Mouse (Mus musculus) embryonic facial prominence, embryonic 14.5 days (tissue): Measurements from ENCODE around the gene Tm9sf2. TPM values are rescaled to one million over a fixed set of nuclear protein-coding genes. Genes with fewer than 3 reads are reported as not detected.
A peak's percentile ranks its signal among the peaks of the same experiment; 100 is the strongest.
"Not testable (repeated sequence)": the region's sequence is repeated elsewhere in the genome, so short reads cannot be mapped to it uniquely, and the experiment has no call there.

ENCODE experiments used
- ATAC-seq: fragments of 200-750 bp; cut with Nextera tagmentation; 2 replicates; pipeline ENCODE4 v1.8.0; 2017; ENCODE audit warnings: low read depth, moderate number of reproducible peaks, moderate TSS enrichment
- DNase-seq: peaks from one replicate; pipeline ENCODE4 v3.0.0-alpha.2; 2015; ENCODE audit warnings: low spot score
- H3K27ac ChIP-seq: fragments of 300-500 bp; sonication (generic); replicated peaks from 2 replicates; pipeline ENCODE4 v1.5.1; 2014; ENCODE audit warnings: low read depth, mild to moderate bottlenecking, low read length, moderate library complexity
- H3K27me3 ChIP-seq: fragments of 300-500 bp; sonication (generic); replicated peaks from 2 replicates; pipeline ENCODE4 v1.6.1; 2014; ENCODE audit warnings: low read length; ENCODE audit not compliant: control insufficient read depth, insufficient read depth
- H3K36me3 ChIP-seq: fragments of 300-500 bp; sonication (generic); 2 replicates; pipeline ENCODE4 v1.6.1; 2014; ENCODE audit warnings: low read length, mixed read lengths; ENCODE audit not compliant: control insufficient read depth, insufficient read depth
- H3K4me1 ChIP-seq: fragments of 300-500 bp; sonication (generic); 2 replicates; pipeline ENCODE4 v1.6.1; 2014; ENCODE audit warnings: antibody characterized with exemption, low read length; ENCODE audit not compliant: control insufficient read depth, insufficient read depth
- H3K4me2 ChIP-seq: fragments of 300-500 bp; sonication (generic); 2 replicates; pipeline ENCODE4 v1.6.1; 2014; ENCODE audit warnings: low read depth, mild to moderate bottlenecking, low read length, moderate library complexity, mixed read lengths
- H3K4me3 ChIP-seq: fragments of 300-500 bp; sonication (generic); 2 replicates; pipeline ENCODE4 v1.5.1; 2014; ENCODE audit warnings: low read depth, mild to moderate bottlenecking, low read length
- H3K9ac ChIP-seq: fragments of 300-500 bp; sonication (generic); 2 replicates; pipeline ENCODE4 v1.6.1; 2014; ENCODE audit warnings: low read depth, mild to moderate bottlenecking, low read length, moderate library complexity, mixed read lengths
- H3K9me3 ChIP-seq: fragments of 300-500 bp; sonication (generic); 2 replicates; pipeline ENCODE4 v1.6.1; 2016; ENCODE audit warnings: low read length; ENCODE audit not compliant: control insufficient read depth
- WGBS: fragments of 180-500 bp; shearing (Covaris S2); extraction: QIAGEN DNeasy Blood & Tissue Kit; methylation state at CpG from one replicate; pipeline ENCODE4 v1.1.7; 2014; 5-methylcytosine and 5-hydroxymethylcytosine counted together
- polyA plus RNA-seq: library from polyadenylated mRNA; unstranded; fragments of >200 nt; fragmentation: Nextera tagmentation; extraction: Ambion mirVana; gene quantifications from 2 replicates; pipeline ENCODE4 v1.2.1, GENCODE M21; 2014

The Tm9sf2 gene
- polyA plus RNA-seq = 159 and 176 TPM in 2 replicates

- peak within 1 kb of the TSS; percentile 86 for H3K27ac ChIP-seq
- DNase-seq = peak; percentile 97
- no peaks in the 10 kb centered on the region for H3K27me3 ChIP-seq
- peaks cover 24% of the 10 kb centered on the region for H3K4me1 ChIP-seq
- H3K9ac ChIP-seq = peak within 1 kb of the TSS; percentile 98
- peak within 1 kb of the TSS; percentile 99 for H3K4me3 ChIP-seq
- peak within 1 kb of the TSS; percentile 73 for H3K4me2 ChIP-seq
- H3K36me3 ChIP-seq = 0 out of 2 replicates have a peak, but pooled peaks cover 7% of the 10 kb centered on the region
- no peaks in the 10 kb centered on the region for H3K9me3 ChIP-seq
- WGBS = 1% methylated on average over 47 of the region's 76 CpGs
- peak; percentile 95 for ATAC-seq
Measured at GRCm38 (mm10) chr14:122106822-122107468, at the start of gene Tm9sf2. Gene Tm9sf2 (plus strand): TSS chr14:122107038.

GRCm38 (mm10) chr14:122057941-122058346 is 48.9 kb upstream of the Tm9sf2 start:
- Histone ChIP-seq H3K27me3 (no peaks in the 10 kb centered on the region), H3K9ac (no peak overlapping the region), H3K4me2 (no peak overlapping the region), H3K36me3 (no peaks in the 10 kb centered on the region), H3K9me3 (no peaks in the 10 kb centered on the region), H3K4me1 (no peaks in the 10 kb centered on the region), H3K4me3 (no peak overlapping the region), H3K27ac (no peak overlapping the region)
- ATAC-seq = no peak
- no peak for DNase-seq
- WGBS = 40% methylated on average over 2 of the region's 2 CpGs

GRCm38 (mm10) chr14:122060642-122061041 is 46.2 kb upstream of the Tm9sf2 start:
- DNase-seq (peak; percentile 87), ATAC-seq (peak; percentile 54)
- 14% methylated on average over 3 of the region's 3 CpGs for WGBS
- Histone ChIP-seq H3K4me3 (no peak overlapping the region), H3K4me2 (no peak overlapping the region), H3K27ac (no peak overlapping the region), H3K9ac (no peak overlapping the region), H3K9me3 (no peaks in the 10 kb centered on the region), H3K36me3 (no peaks in the 10 kb centered on the region), H3K27me3 (no peaks in the 10 kb centered on the region), H3K4me1 (no peaks in the 10 kb centered on the region)

GRCm38 (mm10) chr14:122061376-122061775 is 45.5 kb upstream of the Tm9sf2 start:
- Histone ChIP-seq H3K9ac (no peak overlapping the region), H3K4me1 (no peaks in the 10 kb centered on the region), H3K27ac (no peak overlapping the region), H3K4me3 (no peak overlapping the region), H3K36me3 (no peaks in the 10 kb centered on the region), H3K4me2 (no peak overlapping the region), H3K27me3 (no peaks in the 10 kb centered on the region), H3K9me3 (no peaks in the 10 kb centered on the region)
- DNase-seq (no peak), ATAC-seq (no peak)
- 83% methylated on average over 6 of the region's 6 CpGs for WGBS

- Histone ChIP-seq H3K27me3 (no peaks in the 10 kb centered on the region), H3K9me3 (no peaks in the 10 kb centered on the region), H3K4me3 (no peak overlapping the region), H3K36me3 (no peaks in the 10 kb centered on the region), H3K9ac (no peak overlapping the region), H3K4me2 (no peak overlapping the region), H3K27ac (no peak overlapping the region), H3K4me1 (no peaks in the 10 kb centered on the region)
- ATAC-seq = no peak
- no peak for DNase-seq
- 79% methylated on average over 10 of the region's 10 CpGs for WGBS
Measured at GRCm38 (mm10) chr14:122062411-122063090, 44.3 kb upstream of the Tm9sf2 start.

- WGBS = 65% methylated on average over 5 of the region's 5 CpGs
- Histone ChIP-seq H3K4me3 (no peak overlapping the region), H3K27ac (no peak overlapping the region), H3K36me3 (no peaks in the 10 kb centered on the region), H3K27me3 (no peaks in the 10 kb centered on the region), H3K9ac (no peak overlapping the region), H3K9me3 (no peaks in the 10 kb centered on the region), H3K4me2 (no peak overlapping the region), H3K4me1 (no peaks in the 10 kb centered on the region)
- ATAC-seq = no peak
- DNase-seq = no peak
Measured at GRCm38 (mm10) chr14:122063599-122063998, 43.2 kb upstream of the Tm9sf2 start.

- peak; percentile 38 for DNase-seq
- Histone ChIP-seq H3K4me1 (no peaks in the 10 kb centered on the region), H3K36me3 (no peaks in the 10 kb centered on the region), H3K4me3 (no peak overlapping the region), H3K27me3 (no peaks in the 10 kb centered on the region), H3K27ac (no peak overlapping the region), H3K9me3 (no peaks in the 10 kb centered on the region), H3K4me2 (no peak overlapping the region), H3K9ac (no peak overlapping the region)
- ATAC-seq = no peak
- 5% methylated on average over 2 of the region's 2 CpGs for WGBS
Measured at GRCm38 (mm10) chr14:122064519-122064918, 42.3 kb upstream of the Tm9sf2 start.

GRCm38 (mm10) chr14:122066243-122066642 is 40.6 kb upstream of the Tm9sf2 start:
- ATAC-seq = no peak
- H3K9ac ChIP-seq = no peak overlapping the region
- DNase-seq = no peak
- no peak overlapping the region for H3K4me3 ChIP-seq
- H3K4me2 ChIP-seq = no peak overlapping the region
- 49% methylated on average over 4 of the region's 4 CpGs for WGBS
- no peaks in the 10 kb centered on the region for H3K27me3 ChIP-seq
- H3K27ac ChIP-seq = no peak overlapping the region
- H3K36me3 ChIP-seq = no peaks in the 10 kb centered on the region
- H3K4me1 ChIP-seq = no peaks in the 10 kb centered on the region
- no peaks in the 10 kb centered on the region for H3K9me3 ChIP-seq

- not testable (repeated sequence) for H3K9me3 ChIP-seq, DNase-seq, ATAC-seq, H3K4me3 ChIP-seq, H3K9ac ChIP-seq, H3K36me3 ChIP-seq, H3K27me3 ChIP-seq, H3K4me2 ChIP-seq, H3K4me1 ChIP-seq, H3K27ac ChIP-seq
- WGBS = 59% methylated on average over 3 of the region's 3 CpGs
Measured at GRCm38 (mm10) chr14:122068036-122068435, 38.8 kb upstream of the Tm9sf2 start.
